Mouse (Mus musculus): ENCODE data around the gene Rnf20.

Rnf20 gene

DNA sequence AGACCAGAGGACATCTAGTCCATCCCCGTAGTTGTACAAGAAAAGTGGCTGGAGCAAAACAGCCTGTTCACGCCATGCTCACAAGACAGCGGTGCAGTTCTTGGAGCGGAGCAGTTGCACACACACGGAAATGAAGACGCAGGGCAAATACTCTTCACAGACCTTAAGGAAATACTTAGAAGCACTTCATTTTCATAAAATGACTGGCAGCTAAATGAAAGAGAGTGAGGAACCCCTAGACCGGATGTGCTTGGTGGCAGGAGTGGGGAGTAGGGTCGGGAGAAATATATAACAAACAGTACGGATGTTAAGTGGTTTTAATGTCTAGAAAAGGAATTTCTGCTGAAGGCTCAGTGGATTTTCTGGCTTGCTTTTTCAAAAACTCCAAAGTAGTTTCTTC is 29.9 kb downstream of the Rnf20 start:
- no peak for DNase-seq (ENCODE audit: low spot score)

DNA sequence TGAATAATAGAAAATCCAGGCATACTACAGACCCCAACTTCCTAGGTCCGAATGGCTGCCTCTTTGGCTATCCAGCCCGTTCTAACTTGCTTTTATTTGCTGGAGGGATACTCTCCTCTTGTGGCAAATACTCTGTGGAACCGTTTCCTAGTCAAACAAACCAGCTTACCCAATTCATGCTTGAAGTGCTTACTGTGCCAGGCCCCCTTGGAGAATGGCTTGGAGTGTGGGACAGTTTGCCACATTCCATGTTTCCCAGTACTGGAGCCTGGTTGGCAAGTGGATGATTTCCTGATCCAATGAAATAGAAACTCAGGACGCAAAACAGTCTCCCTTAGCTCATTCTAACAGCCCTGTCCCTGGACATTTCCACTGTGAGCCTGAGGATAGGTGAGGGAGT is 30.4 kb downstream of the Rnf20 start:
- no peak for DNase-seq (ENCODE audit: low spot score)

DNA sequence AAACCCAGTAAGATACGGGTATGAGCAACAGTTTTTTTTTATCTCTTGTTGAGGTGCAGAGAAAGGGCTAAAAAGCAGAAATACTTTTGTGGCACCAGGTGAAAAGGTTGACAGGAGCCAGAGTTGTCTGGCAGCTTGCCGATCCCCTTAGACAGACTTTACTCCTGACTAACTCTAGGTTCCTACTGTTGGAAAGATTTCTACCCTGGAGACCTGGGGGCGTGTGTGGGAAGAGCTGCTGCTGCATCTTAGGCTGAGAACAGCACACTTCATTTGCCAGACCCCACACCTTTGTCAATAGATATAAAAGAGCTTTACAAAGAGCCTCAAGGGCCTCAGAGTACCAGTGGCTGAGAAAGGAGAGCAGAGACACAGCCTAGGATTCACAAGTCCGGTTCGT is 33.0 kb downstream of the Rnf20 start:
- no peak for DNase-seq (ENCODE audit: low spot score)

DNA sequence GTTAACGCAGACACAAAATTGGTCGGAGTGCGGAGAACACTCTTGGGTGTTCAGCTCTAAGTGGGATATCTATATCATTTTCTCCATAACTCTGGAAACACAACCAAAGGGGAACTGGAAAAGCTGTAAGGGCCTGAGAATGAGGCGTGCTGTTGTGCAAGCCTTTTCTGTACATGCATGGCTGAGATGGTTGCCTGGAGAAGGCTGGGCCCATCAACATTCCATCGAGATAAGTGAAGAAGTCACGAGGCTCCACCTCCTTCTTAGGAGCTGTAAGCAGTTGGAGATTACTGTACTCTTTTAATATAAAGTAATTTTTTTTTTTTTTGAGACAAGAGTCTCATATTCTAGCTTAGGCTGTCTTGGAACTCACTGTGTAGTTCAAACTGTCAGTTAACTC is 44.3 kb downstream of the Rnf20 start:
- DNase-seq (ENCODE audit: low spot score) = no peak

DNA sequence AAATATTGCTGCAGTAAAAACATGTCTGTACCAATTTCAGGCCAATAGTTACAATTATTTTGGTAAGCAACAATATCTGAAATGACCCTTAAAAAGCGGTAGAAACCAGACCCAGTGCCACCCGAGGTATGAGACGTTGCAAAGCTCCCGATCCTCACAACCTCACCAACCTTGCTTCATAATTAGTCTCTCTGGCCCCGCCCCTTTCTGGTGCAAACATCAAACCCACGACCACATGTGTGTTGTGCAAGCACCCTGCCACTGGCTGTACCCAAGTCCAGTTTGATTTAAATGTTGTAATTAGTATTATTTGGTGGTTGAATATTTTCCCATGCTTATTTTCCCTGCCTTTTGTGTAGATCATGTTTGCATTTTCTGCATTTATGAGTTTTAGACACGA is 45.0 kb downstream of the Rnf20 start:
- no peak for DNase-seq (ENCODE audit: low spot score)

DNA sequence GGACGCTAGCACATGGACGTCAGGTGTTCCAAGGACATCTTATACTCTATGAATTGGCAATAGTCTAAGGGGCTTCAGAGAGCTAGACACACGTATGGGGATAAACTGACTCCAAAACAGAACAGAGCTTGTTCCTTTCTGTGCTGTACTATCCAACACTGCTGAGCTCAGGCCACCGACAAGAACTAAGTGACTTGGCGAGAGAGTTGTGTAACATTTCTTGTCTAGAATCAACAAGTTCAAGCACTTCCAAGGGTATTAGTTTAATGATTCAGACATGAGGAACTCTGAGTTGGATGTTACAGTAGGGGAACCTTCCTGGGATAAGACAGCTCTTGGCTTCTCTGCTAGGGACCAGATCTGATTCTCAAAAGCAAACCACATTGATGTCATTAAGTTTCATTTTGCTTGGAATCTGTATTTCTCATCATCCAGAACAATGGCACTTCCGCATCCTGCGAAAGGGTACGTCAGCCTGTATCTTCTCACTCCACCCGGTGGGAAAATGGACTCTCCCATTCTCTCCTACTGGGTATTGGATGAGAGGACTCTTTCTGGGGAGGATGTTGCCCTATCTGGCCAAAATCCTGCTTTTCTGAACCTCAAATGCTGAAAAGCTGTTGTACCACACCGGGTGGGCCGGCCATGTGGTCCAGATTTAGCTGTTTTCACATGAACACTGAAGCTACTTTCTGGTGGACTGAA is 48.5 kb downstream of the Rnf20 start:
- DNase-seq (ENCODE audit: low spot score) = no peak

DNA sequence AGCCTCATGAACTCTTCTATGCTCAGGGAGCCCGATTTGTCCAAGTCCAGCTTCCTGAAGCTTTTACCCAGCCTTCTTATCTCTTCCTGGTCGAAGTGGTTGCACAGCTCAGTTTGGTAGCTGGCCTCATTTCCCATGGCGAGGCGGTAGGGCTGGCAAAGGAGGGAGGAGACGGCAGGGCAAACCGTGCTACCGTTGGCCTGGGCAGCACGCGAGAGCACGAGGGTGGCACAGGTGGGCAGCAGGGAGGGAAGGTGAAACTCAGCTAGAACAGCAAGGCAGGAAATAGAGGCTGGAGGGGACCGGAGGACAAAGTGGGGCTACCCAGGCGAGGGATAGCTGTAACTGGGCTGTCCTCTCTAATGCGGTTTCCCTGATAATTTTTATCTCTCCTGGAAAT is 50.0 kb downstream of the Rnf20 start, which contains the start of gene Ppp3r2:
Gene Ppp3r2, minus strand, starts transcription at position 213 of the 400 bp plus-strand sequence.
- no peak for DNase-seq (ENCODE audit: low spot score)

DNA sequence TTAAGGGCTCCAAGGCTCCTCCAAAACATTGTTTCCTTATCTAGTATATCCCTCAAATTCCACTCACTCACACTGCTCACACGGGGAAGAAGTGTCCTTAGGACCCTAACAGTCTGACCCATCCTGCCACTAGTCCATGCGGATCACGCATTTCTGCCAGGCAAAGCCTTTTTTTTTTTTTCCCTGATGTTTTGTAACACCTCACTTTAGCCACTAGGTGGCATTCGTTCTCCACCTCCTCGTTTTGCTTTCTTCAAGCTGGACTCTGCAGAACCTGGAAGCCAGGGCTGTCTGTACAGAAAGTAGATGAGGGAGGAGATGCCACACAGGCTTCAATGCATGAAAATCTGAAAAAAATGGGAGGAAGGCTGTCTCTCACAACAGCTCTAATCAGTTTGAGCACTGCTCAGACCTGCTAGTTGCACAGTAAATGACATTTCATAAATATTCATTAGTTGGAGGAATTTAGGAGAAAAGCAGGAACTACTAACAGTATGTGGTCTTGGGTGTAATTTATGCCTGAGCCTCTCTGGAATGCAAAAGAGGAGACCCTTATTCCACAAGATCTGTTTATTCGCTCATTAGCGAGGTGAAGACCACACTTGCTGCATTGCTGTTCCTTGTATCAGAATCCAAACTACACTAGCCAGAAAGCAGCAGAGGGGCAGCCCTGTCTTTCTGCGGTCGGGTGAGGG is 56.9 kb downstream of the Rnf20 start:
- peak; percentile 33 for DNase-seq (ENCODE audit: low spot score)

DNA sequence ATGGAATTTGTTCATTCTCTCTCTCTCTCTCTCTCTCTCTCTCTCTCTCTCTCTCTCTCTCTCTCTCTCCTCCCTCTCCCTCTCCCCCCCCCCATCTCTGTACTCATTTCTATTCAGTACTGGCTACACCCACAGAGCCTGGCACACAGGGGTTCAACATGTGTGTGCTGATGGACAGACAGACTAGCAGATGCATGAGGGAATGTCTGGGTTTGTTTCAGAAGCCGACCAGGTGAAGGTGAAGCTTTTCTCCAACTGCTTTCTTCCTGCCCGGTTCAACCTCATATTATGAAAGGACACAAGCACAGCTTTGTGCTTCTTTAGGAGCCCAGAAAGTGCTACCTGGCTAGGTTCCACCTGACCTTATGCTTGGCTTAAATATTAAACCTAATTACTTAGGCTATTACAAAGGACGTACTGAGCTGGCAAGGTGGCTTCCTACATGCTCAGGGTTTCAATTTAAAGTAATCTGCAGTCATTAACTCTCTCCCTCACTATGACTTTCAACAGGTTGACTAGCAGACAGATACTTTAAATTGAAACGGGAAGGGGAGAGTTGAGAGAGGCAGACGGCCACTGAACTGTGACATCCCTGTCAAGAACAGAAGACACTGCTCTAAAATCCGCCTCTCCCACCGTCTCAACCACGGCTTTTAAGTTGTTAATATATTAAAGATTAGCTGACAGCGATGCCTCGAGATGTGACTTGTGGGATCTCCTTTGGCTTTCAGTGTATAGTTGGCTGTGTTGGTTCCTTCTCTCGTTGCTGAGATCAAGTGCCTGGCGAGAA is 59.8 kb downstream of the Rnf20 start:
- no peak for DNase-seq (ENCODE audit: low spot score)

Measured in ovary, postnatal 14 days (tissue).